Mouse (Mus musculus): ENCODE measurements at regions not wholly inside any gene's neighbourhood (a gene's known extent, or its start where the extent isn't known, plus 50 kb on each side); places are given as distances from the start of the nearest gene placed in this dataset.
A peak's percentile ranks its signal among the peaks of the same experiment; 100 is the strongest.

DNA sequence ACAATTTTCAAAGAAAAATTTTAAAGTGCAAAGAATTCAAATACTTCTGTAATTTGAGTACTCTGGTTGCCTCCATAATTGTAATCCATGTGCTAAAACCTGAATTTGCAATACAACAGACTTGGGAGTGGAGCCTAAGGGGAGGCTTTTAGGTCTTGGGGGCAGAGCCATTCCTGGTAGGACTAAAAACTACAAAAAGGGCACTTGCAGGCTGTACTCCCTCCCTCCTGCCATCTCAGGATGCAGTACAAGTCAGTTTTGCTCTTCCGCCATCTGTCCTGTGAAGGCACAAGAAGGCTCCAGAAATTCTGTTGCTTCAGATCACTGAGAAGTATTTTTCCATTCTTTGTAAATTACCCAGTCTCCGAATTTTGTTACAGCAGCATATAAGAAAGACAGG, 467.4 kb upstream of the Nox3 start:
- no peak overlapping the region for H3K27ac ChIP-seq
- no peak overlapping the region for H3K4me2 ChIP-seq (replicated peaks)
- no peaks in the 10 kb centered on the region for H3K4me1 ChIP-seq (replicated peaks)
- 77% methylated on average over 2 of the region's 2 CpGs for WGBS
- ATAC-seq = no peak
- no peaks in the 10 kb centered on the region for H3K36me3 ChIP-seq
- H3K9me3 ChIP-seq = no peaks in the 10 kb centered on the region
- no peak overlapping the region for H3K9ac ChIP-seq (replicated peaks)
- no peaks in the 10 kb centered on the region for H3K27me3 ChIP-seq
- no peak overlapping the region for H3K4me3 ChIP-seq (replicated peaks)

- 72% methylated on average over 4 of the region's 4 CpGs for WGBS
- no peak for ATAC-seq
- no peak overlapping the region for H3K4me2 ChIP-seq (replicated peaks)
- no peaks in the 10 kb centered on the region for H3K9me3 ChIP-seq
- H3K36me3 ChIP-seq = no peaks in the 10 kb centered on the region
- no peaks in the 10 kb centered on the region for H3K27me3 ChIP-seq
- H3K4me1 ChIP-seq (replicated peaks) = peaks cover 21% of the 10 kb centered on the region
- no peak overlapping the region for H3K27ac ChIP-seq
- no peak overlapping the region for H3K9ac ChIP-seq (replicated peaks)
- H3K4me3 ChIP-seq (replicated peaks) = no peak overlapping the region
Measured at GRCm38 (mm10) chr17:4173951-4174361, 477.9 kb upstream of the Nox3 start.

- no peak for ATAC-seq
- H3K27me3 ChIP-seq = no peaks in the 10 kb centered on the region
- 57% methylated on average over 9 of the region's 9 CpGs for WGBS
- H3K9me3 ChIP-seq = no peaks in the 10 kb centered on the region
- H3K4me3 ChIP-seq (replicated peaks) = no peak overlapping the region
- no peaks in the 10 kb centered on the region for H3K36me3 ChIP-seq
- H3K27ac ChIP-seq = no peak overlapping the region
- no peak overlapping the region for H3K4me2 ChIP-seq (replicated peaks)
- peaks cover 21% of the 10 kb centered on the region for H3K4me1 ChIP-seq (replicated peaks)
- no peak overlapping the region for H3K9ac ChIP-seq (replicated peaks)
Measured at GRCm38 (mm10) chr17:4175006-4175405, 478.9 kb upstream of the Nox3 start.

GRCm38 (mm10) chr17:4176524-4176923, 480.5 kb upstream of the Nox3 start:
- 88% methylated on average over 2 of the region's 3 CpGs for WGBS
- H3K9me3 ChIP-seq = no peaks in the 10 kb centered on the region
- no peak overlapping the region for H3K4me2 ChIP-seq (replicated peaks)
- no peak for ATAC-seq
- no peak overlapping the region for H3K27ac ChIP-seq
- H3K36me3 ChIP-seq = no peaks in the 10 kb centered on the region
- no peak overlapping the region for H3K9ac ChIP-seq (replicated peaks)
- peaks cover 21% of the 10 kb centered on the region for H3K4me1 ChIP-seq (replicated peaks)
- no peak overlapping the region for H3K4me3 ChIP-seq (replicated peaks)
- no peaks in the 10 kb centered on the region for H3K27me3 ChIP-seq

DNA sequence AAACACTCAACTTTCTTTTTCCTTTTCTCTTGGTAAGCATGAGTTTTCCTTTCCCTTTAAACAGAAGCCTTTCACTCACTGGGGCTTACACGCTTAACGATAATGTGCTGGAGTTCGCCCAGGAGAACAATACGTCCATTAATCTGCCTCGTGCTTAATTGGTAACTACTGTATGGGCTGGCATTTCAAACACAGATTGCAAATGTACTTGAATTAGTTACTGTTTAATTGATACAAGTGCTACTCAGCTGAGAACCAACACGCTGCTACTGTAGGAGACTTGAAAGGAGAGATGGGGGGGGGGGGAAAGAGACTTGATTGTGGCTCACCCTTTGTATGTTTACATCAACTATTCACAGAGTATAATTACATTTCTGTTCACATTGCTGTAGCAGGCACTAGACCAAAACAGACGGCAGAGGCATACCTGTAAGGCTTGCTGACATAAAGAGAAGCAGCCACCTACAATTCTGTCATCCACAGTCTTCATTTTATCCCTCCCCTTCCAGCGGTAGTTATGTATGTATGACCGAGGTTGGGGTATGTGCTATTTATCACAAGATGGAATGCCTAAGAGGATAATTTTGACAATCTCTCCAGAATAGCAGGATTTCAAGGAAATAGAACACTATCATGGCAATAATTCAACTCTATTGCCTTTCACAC, 481.6 kb upstream of the Nox3 start:
- H3K4me2 ChIP-seq (replicated peaks) = no peak overlapping the region
- 47% methylated on average over 9 of the region's 9 CpGs for WGBS

GRCm38 (mm10) chr17:4179271-4179670, 483.2 kb upstream of the Nox3 start:
- no peak overlapping the region for H3K4me3 ChIP-seq (replicated peaks)
- peaks cover 21% of the 10 kb centered on the region for H3K4me1 ChIP-seq (replicated peaks)
- no peaks in the 10 kb centered on the region for H3K27me3 ChIP-seq
- H3K9ac ChIP-seq (replicated peaks) = no peak overlapping the region
- no peak for ATAC-seq
- H3K27ac ChIP-seq = no peak overlapping the region
- no peaks in the 10 kb centered on the region for H3K9me3 ChIP-seq
- 41% methylated on average over 1 of the region's 1 CpGs for WGBS
- H3K36me3 ChIP-seq = no peaks in the 10 kb centered on the region
- no peak overlapping the region for H3K4me2 ChIP-seq (replicated peaks)

More for the DNA sequence above, 481.6 kb upstream of the Nox3 start:
- no peaks in the 10 kb centered on the region for H3K36me3 ChIP-seq
- H3K4me3 ChIP-seq (replicated peaks) = no peak overlapping the region
- peaks cover 21% of the 10 kb centered on the region for H3K4me1 ChIP-seq (replicated peaks)
- no peak overlapping the region for H3K9ac ChIP-seq (replicated peaks)
- H3K9me3 ChIP-seq = no peaks in the 10 kb centered on the region
- ATAC-seq = peak; percentile 24; the same call in 1 of the 2 replicates
- H3K27ac ChIP-seq = no peak overlapping the region
- no peaks in the 10 kb centered on the region for H3K27me3 ChIP-seq

GRCm38 (mm10) chr17:4182106-4182505, 486.0 kb upstream of the Nox3 start:
- Histone ChIP-seq H3K9me3 (no peaks in the 10 kb centered on the region), H3K4me2 (replicated peaks) (no peak overlapping the region), H3K36me3 (no peaks in the 10 kb centered on the region), H3K27ac (no peak overlapping the region), H3K4me1 (replicated peaks) (peaks cover 7% of the 10 kb centered on the region; the same call in 1 of the 2 replicates), H3K4me3 (replicated peaks) (no peak overlapping the region), H3K27me3 (no peaks in the 10 kb centered on the region), H3K9ac (replicated peaks) (no peak overlapping the region)
- no peak for ATAC-seq
- 96% methylated on average over 1 of the region's 1 CpGs for WGBS

DNA sequence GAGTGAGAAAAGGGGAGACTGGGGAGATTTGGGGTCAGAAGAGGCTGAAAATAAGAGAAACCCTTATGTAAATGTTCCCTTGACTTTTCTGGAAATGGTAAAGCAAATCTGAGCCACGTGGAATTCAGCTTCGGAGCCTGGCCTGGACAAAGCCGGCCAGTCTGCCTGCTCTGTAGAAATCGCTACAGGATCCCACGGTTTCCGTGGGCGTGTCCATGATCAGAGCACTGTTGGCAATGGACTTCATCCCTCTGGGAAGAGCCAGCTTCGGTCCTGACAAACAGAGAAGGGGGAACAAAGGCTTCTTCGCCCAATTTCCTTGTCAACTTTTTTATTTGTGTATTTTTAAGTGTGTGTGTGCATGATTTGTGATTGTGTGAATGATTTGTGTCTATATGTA, 490.7 kb upstream of the Nox3 start:
- Histone ChIP-seq H3K4me2 (replicated peaks) (no peak overlapping the region), H3K4me1 (replicated peaks) (no peaks in the 10 kb centered on the region), H3K9me3 (no peaks in the 10 kb centered on the region), H3K4me3 (replicated peaks) (no peak overlapping the region), H3K27ac (no peak overlapping the region), H3K9ac (replicated peaks) (no peak overlapping the region), H3K27me3 (no peaks in the 10 kb centered on the region), H3K36me3 (no peaks in the 10 kb centered on the region)
- ATAC-seq = no peak
- 77% methylated on average over 9 of the region's 9 CpGs for WGBS

- ATAC-seq = no peak
Measured at GRCm38 (mm10) chr17:4187606-4188005, 491.5 kb upstream of the Nox3 start.

GRCm38 (mm10) chr17:4196793-4197448, 500.9 kb upstream of the Nox3 start:
- Histone ChIP-seq H3K27ac (no peak overlapping the region), H3K4me3 (replicated peaks) (no peak overlapping the region), H3K9ac (replicated peaks) (no peak overlapping the region), H3K36me3 (no peaks in the 10 kb centered on the region), H3K9me3 (no peaks in the 10 kb centered on the region), H3K4me2 (replicated peaks) (no peak overlapping the region), H3K27me3 (no peaks in the 10 kb centered on the region), H3K4me1 (replicated peaks) (no peaks in the 10 kb centered on the region)
- no peak for ATAC-seq
- WGBS = 74% methylated on average over 8 of the region's 8 CpGs

More at GRCm38 (mm10) chr17:4187606-4188005, 491.5 kb upstream of the Nox3 start:
- H3K4me1 ChIP-seq (replicated peaks) = no peaks in the 10 kb centered on the region
- no peak overlapping the region for H3K9ac ChIP-seq (replicated peaks)
- no peaks in the 10 kb centered on the region for H3K27me3 ChIP-seq
- no peaks in the 10 kb centered on the region for H3K36me3 ChIP-seq
- no peak overlapping the region for H3K4me2 ChIP-seq (replicated peaks)
- H3K9me3 ChIP-seq = no peaks in the 10 kb centered on the region
- WGBS = 91% methylated on average over 4 of the region's 4 CpGs
- no peak overlapping the region for H3K27ac ChIP-seq
- H3K4me3 ChIP-seq (replicated peaks) = no peak overlapping the region

GRCm38 (mm10) chr17:4198001-4198400, 501.9 kb upstream of the Nox3 start:
- Histone ChIP-seq H3K4me3 (replicated peaks) (no peak overlapping the region), H3K36me3 (no peaks in the 10 kb centered on the region), H3K4me1 (replicated peaks) (no peaks in the 10 kb centered on the region), H3K9me3 (no peaks in the 10 kb centered on the region), H3K9ac (replicated peaks) (no peak overlapping the region), H3K4me2 (replicated peaks) (no peak overlapping the region), H3K27ac (no peak overlapping the region), H3K27me3 (no peaks in the 10 kb centered on the region)
- ATAC-seq = no peak
- WGBS = 85% methylated on average over 3 of the region's 3 CpGs

DNA sequence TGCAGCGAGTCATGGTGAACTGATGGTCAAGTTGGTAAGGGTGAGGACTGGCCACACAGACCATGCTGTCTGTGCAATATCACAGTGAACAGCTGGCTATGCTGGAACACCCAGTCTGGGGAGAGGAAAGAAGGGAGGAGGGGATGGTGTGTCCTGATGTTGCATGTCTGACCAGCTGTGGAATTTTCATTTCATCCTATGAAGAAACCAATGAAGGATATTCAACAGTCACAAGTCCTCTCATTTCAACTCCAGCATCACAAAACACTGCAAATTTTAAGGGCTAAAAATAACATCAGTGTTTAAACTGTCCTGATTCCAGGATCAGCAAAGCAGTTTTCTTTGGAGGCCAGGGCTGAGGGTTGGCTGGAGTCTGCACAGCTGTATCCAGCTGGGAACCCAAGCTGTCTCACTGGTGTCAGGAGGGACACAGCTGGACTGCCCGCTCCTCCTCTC, 503.7 kb upstream of the Nox3 start:
- Histone ChIP-seq H3K4me1 (replicated peaks) (no peaks in the 10 kb centered on the region), H3K9ac (replicated peaks) (no peak overlapping the region), H3K4me2 (replicated peaks) (no peak overlapping the region), H3K36me3 (no peaks in the 10 kb centered on the region), H3K4me3 (replicated peaks) (no peak overlapping the region), H3K9me3 (no peaks in the 10 kb centered on the region), H3K27me3 (no peaks in the 10 kb centered on the region), H3K27ac (no peak overlapping the region)
- WGBS = 84% methylated on average over 2 of the region's 2 CpGs
- no peak for ATAC-seq

All from midbrain, embryonic 13.5 days (tissue).